ENCODE assay signal across 35 mouse cellular contexts in the genomic region with DNA sequence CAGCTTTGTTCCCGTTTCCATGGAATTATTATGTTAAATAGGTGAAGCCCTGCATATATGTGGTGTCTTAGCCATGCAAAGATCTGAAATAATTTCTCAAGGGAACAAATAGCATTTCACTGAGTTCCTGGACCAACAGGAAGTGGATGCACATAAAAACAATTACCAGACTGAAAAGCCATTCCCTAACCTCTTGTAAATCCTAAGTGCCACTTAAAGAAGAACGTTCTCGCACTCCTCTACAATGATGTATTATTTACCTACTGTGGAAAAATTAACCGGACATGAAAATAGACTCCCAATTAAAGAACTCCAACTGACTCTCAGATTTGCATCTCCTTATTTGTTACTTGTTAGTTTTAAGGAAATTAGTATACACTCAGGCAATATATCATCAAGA.
"Had no signal": no experiment of that assay in that cellular context is flagged by ENCODE, and none has a peak within 500 bp of the region (broad histone marks: within the 10 kb centered on the region; RNA-seq: fewer than 3 reads in every experiment).

No protein-coding gene starts in this region.

- H3K36me3 ChIP-seq: heart, embryonic 10.5 days; heart, embryonic 12.5 days; heart, embryonic 13.5 days; heart, embryonic 15.5 days; hindbrain, embryonic 10.5 days; hindbrain, embryonic 12.5 days; hindbrain, embryonic 13.5 days; hindbrain, embryonic 15.5 days; intestine, embryonic 15.5 days; kidney, embryonic 15.5 days had no signal

- H3K9me3 ChIP-seq: heart, embryonic 10.5 days; heart, embryonic 13.5 days; heart, embryonic 15.5 days; hindbrain, embryonic 10.5 days; hindbrain, embryonic 12.5 days; hindbrain, embryonic 13.5 days; hindbrain, embryonic 15.5 days; intestine, embryonic 15.5 days; kidney, embryonic 15.5 days had no signal

- H3K9ac ChIP-seq: heart, embryonic 12.5 days; heart, embryonic 13.5 days; heart, embryonic 15.5 days; hindbrain, embryonic 12.5 days; hindbrain, embryonic 13.5 days; hindbrain, embryonic 14.5 days; hindbrain, embryonic 15.5 days; intestine, embryonic 15.5 days; kidney, embryonic 15.5 days had no signal

- ATAC-seq: hindbrain, embryonic 16.5 days; hindbrain, postnatal 0 days; inflammation-experienced regulatory T-cells, adult 6 months; intestine, embryonic 15.5 days; intestine, embryonic 16.5 days; intestine, postnatal 0 days had no signal

- H3K27ac ChIP-seq: heart, embryonic 10.5 days; heart, embryonic 13.5 days; heart, embryonic 15.5 days; hindbrain, embryonic 10.5 days; hindbrain, embryonic 12.5 days; hindbrain, embryonic 13.5 days; hindbrain, embryonic 14.5 days; hindbrain, embryonic 15.5 days; hindbrain, postnatal 0 days; intestine, embryonic 15.5 days; kidney, embryonic 15.5 days; kidney, postnatal 0 days; layer of hippocampus, adult 2 months had no signal

- H3K4me2 ChIP-seq: heart, embryonic 11.5 days; heart, embryonic 12.5 days; heart, embryonic 13.5 days; heart, embryonic 15.5 days; hindbrain, embryonic 12.5 days; hindbrain, embryonic 13.5 days; hindbrain, embryonic 14.5 days; hindbrain, embryonic 15.5 days; intestine, embryonic 15.5 days; kidney, embryonic 15.5 days had no signal

- DNase-seq: heart, postnatal 10 days; heart, postnatal 14 days; heart, postnatal 36 days; heart, postnatal 4 days; kidney, adult 11 months; kidney, adult 18-20 months; kidney, adult 2 months; kidney, adult 8-10 months; kidney, adult 9 months; kidney, postnatal 10 days; kidney, postnatal 14 days; kidney, postnatal 25 days; kidney, postnatal 36 days; kidney, postnatal 4 days; layer of hippocampus, adult 9-11 months; layer of hippocampus, postnatal 36 days had no signal

- H3K27me3 ChIP-seq: heart, embryonic 12.5 days; heart, embryonic 13.5 days; heart, embryonic 15.5 days; hindbrain, embryonic 12.5 days; hindbrain, embryonic 13.5 days; hindbrain, embryonic 15.5 days; intestine, embryonic 15.5 days; kidney, embryonic 15.5 days had no signal

- H3K4me1 ChIP-seq: heart, embryonic 10.5 days; heart, embryonic 12.5 days; heart, embryonic 13.5 days; heart, embryonic 15.5 days; hindbrain, embryonic 10.5 days; hindbrain, embryonic 12.5 days; hindbrain, embryonic 13.5 days; hindbrain, embryonic 15.5 days; intestine, embryonic 15.5 days; kidney, embryonic 15.5 days had no signal

- H3K4me3 ChIP-seq: heart, embryonic 10.5 days; heart, embryonic 12.5 days; heart, embryonic 13.5 days; heart, embryonic 15.5 days; hindbrain, embryonic 10.5 days; hindbrain, embryonic 12.5 days; hindbrain, embryonic 13.5 days; hindbrain, embryonic 15.5 days; intestine, embryonic 15.5 days; kidney, embryonic 15.5 days; layer of hippocampus, adult 2 months had no signal
